Mouse (Mus musculus): Measurements from ENCODE around the gene Fut4. TPM values are rescaled to one million over a fixed set of nuclear protein-coding genes. Genes with fewer than 3 reads are reported as not detected.

The Fut4 gene
- total RNA-seq (2012; rRNA removed) (7.2 and 8.7 TPM in 2 replicates), polyA plus RNA-seq (2012; ENCODE audit: insufficient read depth in 1 of 2, insufficient read length in 2 of 2, low read depth in 1 of 2, low replicate concordance in 2 of 2, missing spikeins in 1 of 2) (10 to 100 TPM in 1 of 2 experiments, not detected in 1; 11.2 TPM)

DNA sequence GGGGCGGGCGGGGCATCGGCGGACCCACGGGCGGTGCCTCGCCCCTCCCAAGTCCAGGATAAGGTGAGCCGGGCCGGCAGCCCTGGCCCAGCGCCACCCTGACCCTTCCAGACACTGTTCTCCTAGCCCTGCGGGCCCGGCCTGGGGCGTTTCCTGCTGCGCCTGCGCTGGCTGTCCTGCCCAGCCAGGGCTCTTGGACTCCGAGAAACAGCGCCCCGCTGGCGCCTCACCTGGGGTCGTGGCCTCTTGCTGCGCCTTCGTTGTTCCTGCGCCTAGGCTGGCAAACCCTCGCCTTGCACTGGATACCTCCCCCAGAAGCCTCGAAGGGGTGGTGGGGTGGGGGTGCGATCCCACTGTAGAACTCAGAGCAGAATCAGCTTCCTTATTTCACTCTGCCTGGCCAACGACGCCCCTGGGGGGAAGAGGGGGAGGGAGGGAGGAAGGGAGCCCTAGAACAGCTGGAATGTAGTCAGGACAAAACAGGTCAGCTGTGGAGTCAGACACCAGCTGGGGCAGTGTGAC, at the start of gene Fut4:
TSS of gene Fut4 (minus strand) at position 393 of the 522 bp plus-strand sequence.
- H3K27me3 ChIP-seq (ENCODE audit: control insufficient read depth in 1 of 2, insufficient read depth in 2 of 2, low read length in 2 of 2), result peaks cover 0 to 3% of the 10 kb centered on the region in 2 experiments; a peak in 3 of 4 replicates
- peak within 1 kb of the TSS; percentile 70 for H3K9ac ChIP-seq (ENCODE audit: control insufficient read depth, low read depth, low read length, poor library complexity, severe bottlenecking)

DNA sequence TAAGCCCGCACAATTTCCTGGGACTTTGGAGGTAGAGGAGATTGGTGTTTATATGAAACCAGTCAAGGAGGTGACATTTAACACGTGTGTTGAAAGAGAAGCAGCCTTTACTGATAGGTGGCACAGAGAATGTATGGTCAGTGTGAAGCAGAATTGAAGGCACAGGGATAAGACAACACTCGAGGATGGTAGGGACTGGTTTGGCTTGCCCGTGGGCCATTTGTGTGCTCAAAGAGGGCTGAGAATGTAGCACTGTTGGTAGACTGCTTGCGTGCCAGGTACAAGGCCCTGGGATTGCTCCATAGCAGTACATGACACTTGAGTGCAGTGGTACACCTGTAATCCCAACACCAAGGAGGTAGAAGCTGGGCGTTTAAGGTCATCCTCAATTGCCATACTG, 35.2 kb upstream of the Fut4 start:
- Histone ChIP-seq H3K4me1 (ENCODE audit: control insufficient read depth in 1 of 2, insufficient read depth in 2 of 2, low read length in 2 of 2) (peaks cover 8 to 20% of the 10 kb centered on the region in 2 experiments; a peak in 3 of 4 replicates), H3K36me3 (ENCODE audit: control insufficient read depth in 1 of 2, insufficient read depth in 2 of 2, low read length in 2 of 2) (peaks cover 49 to 54% of the 10 kb centered on the region in 2 experiments), H3K27ac (ENCODE audit: control insufficient read depth, low read depth, low read length) (no peak overlapping the region), H3K9ac (ENCODE audit: control insufficient read depth, low read depth, low read length, poor library complexity, severe bottlenecking) (no peak overlapping the region), H3K27me3 (ENCODE audit: control insufficient read depth in 1 of 2, insufficient read depth in 2 of 2, low read length in 2 of 2) (no peaks in the 10 kb centered on the region), H3K9me3 (replicated peaks; ENCODE audit: insufficient read depth, low read length) (no peaks in the 10 kb centered on the region), H3K4me3 (ENCODE audit: control insufficient read depth in 1 of 2, insufficient read depth in 1 of 2, low read depth in 2 of 2, low read length in 2 of 2) (no peak overlapping the region), H3K79me2 (ENCODE audit: control insufficient read depth, insufficient read depth, low read length, poor library complexity) (peaks cover 44% of the 10 kb centered on the region)
- TF ChIP-seq RCOR1 (IDR thresholded peaks at IDR 0.05; ENCODE audit: low read depth, low read length) (no peak), ETS1 (IDR thresholded peaks at IDR 0.05; ENCODE audit: low read depth, low read length) (no peak), CHD1 (IDR thresholded peaks at IDR 0.05; ENCODE audit: low read depth, low read length) (no peak), HCFC1 (IDR thresholded peaks at IDR 0.05; ENCODE audit: low read depth, low read length) (no peak), MYB (IDR thresholded peaks at IDR 0.05; ENCODE audit: low read depth, low read length) (no peak), POLR2AphosphoS5 (IDR thresholded peaks at IDR 0.05; ENCODE audit: borderline replicate concordance, low read depth, low read length) (peak; percentile 64; the same call in 1 of the 2 replicates), ZMIZ1 (IDR thresholded peaks at IDR 0.05; ENCODE audit: low read depth, low read length) (no peak), NRF1 (IDR thresholded peaks at IDR 0.05; ENCODE audit: insufficient read depth, low read depth, low read length, poor library complexity, severe bottlenecking) (no peak)
- DNase-seq (ENCODE audit: low read depth, low spot score), result no peak

More for the DNA sequence above, at the start of gene Fut4:
- Histone ChIP-seq H3K27ac (ENCODE audit: control insufficient read depth, low read depth, low read length) (no peak within 1 kb of the TSS), H3K36me3 (ENCODE audit: control insufficient read depth in 1 of 2, insufficient read depth in 2 of 2, low read length in 2 of 2) (no peaks in the 10 kb centered on the region), H3K79me2 (ENCODE audit: control insufficient read depth, insufficient read depth, low read length, poor library complexity) (no peaks in the 10 kb centered on the region; the same call in 1 of the 2 replicates), H3K4me3 (ENCODE audit: control insufficient read depth in 1 of 2, insufficient read depth in 1 of 2, low read depth in 2 of 2, low read length in 2 of 2) (peak within 1 kb of the TSS; percentile 59 to 80), H3K9me3 (replicated peaks; ENCODE audit: insufficient read depth, low read length) (no peaks in the 10 kb centered on the region), H3K4me1 (ENCODE audit: control insufficient read depth in 1 of 2, insufficient read depth in 2 of 2, low read length in 2 of 2) (peaks cover 0 to 7% of the 10 kb centered on the region in 2 experiments; a peak in 2 of 4 replicates)
- TF ChIP-seq MXI1 (IDR thresholded peaks at IDR 0.05; ENCODE audit: low read depth, low read length) (peak; percentile 8; the same call in 1 of the 2 replicates), CTCF (IDR thresholded peaks at IDR 0.05 in 2 of 3, conservative IDR thresholded peaks at IDR 0.05 in 1 of 3; ENCODE audit: control insufficient read depth in 1 of 3, insufficient read depth in 1 of 3, low read depth in 2 of 3, low read length in 3 of 3, poor library complexity in 1 of 3, severe bottlenecking in 1 of 3) (peak in 1 of 3 experiments; percentile 24; a peak in 3 of 6 replicates), CHD1 (IDR thresholded peaks at IDR 0.05; ENCODE audit: low read depth, low read length) (0 out of 2 replicates have a peak, but pooled peaks have one; percentile 71), MAX (IDR thresholded peaks at IDR 0.05; ENCODE audit: low read length) (peak; percentile 59), CHD2 (IDR thresholded peaks at IDR 0.05; ENCODE audit: low read length) (no peak), NRF1 (IDR thresholded peaks at IDR 0.05; ENCODE audit: insufficient read depth, low read depth, low read length, poor library complexity, severe bottlenecking) (peak; percentile 80), USF2 (IDR thresholded peaks at IDR 0.05; ENCODE audit: borderline replicate concordance in 1 of 2, insufficient read depth in 1 of 2, low read depth in 1 of 2, low read length in 2 of 2) (0 out of 4 replicates have a peak, but pooled peaks of 1 of the 2 experiments have one; percentile 10), SIN3A (IDR thresholded peaks at IDR 0.05; ENCODE audit: low read length) (peak; percentile 42; the same call in 1 of the 2 replicates), NELFE (IDR thresholded peaks at IDR 0.05; ENCODE audit: low read depth, low read length) (peak; percentile 49), TCF12 (IDR thresholded peaks at IDR 0.05; ENCODE audit: low read depth, low read length) (peak; percentile 15; the same call in 1 of the 2 replicates), ZMIZ1 (IDR thresholded peaks at IDR 0.05; ENCODE audit: low read depth, low read length) (0 out of 2 replicates have a peak, but pooled peaks have one; percentile 47), UBTF (IDR thresholded peaks at IDR 0.05; ENCODE audit: borderline replicate concordance, insufficient read depth, low read depth, low read length) (no peak), POLR2A (IDR thresholded peaks at IDR 0.05; ENCODE audit: control insufficient read depth in 1 of 2, insufficient read depth in 1 of 2, low read depth in 1 of 2, low read length in 2 of 2, poor library complexity in 1 of 2) (peak in 1 of 2 experiments; percentile 34; a peak in 2 of 4 replicates), MAZ (IDR thresholded peaks at IDR 0.05; ENCODE audit: low read depth, low read length) (peak; percentile 58; the same call in 1 of the 2 replicates), HCFC1 (IDR thresholded peaks at IDR 0.05; ENCODE audit: low read depth, low read length) (peak; percentile 42), RCOR1 (IDR thresholded peaks at IDR 0.05; ENCODE audit: low read depth, low read length) (no peak), ELF1 (IDR thresholded peaks at IDR 0.05; ENCODE audit: low read depth, low read length) (no peak)
- DNase-seq (ENCODE audit: low read depth, low spot score), result peak; percentile 75
